Mouse (Mus musculus) liver, adult 2 months (tissue): Measurements from ENCODE around the gene Lhpp.

Source experiments
- CTCF ChIP-seq: fragments of 200-500 bp; IDR thresholded peaks from 2 replicates; pipeline ENCODE4 v1.5.1; 2011; ENCODE audit warnings: low read depth, low read length, control low read depth
- POLR2A ChIP-seq: fragments of 200-500 bp; IDR thresholded peaks from 2 replicates; pipeline ENCODE4 v1.6.1; 2011; ENCODE audit warnings: low read length, control low read depth; ENCODE audit not compliant: insufficient read depth; ENCODE audit errors: extremely low read depth

DNA sequence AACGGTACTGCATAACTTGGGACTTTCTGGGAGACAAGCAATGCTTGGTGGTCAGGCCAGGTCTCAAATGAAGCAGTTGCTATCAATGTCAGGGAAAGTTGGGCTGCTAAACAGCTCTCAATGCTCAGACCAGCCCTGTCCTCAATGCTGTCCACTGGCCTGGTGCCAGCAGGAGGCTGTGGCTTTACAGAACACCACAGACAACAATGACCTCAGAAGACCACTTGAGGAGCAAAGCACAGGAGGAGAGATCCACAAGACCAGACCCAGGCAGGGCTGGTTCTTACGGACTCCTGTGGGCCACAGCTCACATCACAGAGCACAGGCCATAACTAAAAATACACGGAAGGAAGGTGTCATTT lies 143.9 kb downstream of the Lhpp start:
- TF ChIP-seq CTCF (no peak), POLR2A (no peak)
